In genomic region chr4:82511001-82511513, GRCm38 (mm10) we compare ENCODE assay signal across 8 mouse cellular contexts.
DNase-seq lines count a peak whose midpoint lies in the region; ATAC-seq and TF ChIP-seq lines count a peak whose summit lies in the region.

No protein-coding gene starts in this region.

- H3K9ac ChIP-seq in embryonic facial prominence, embryonic 14.5 days (ENCODE audit: low read depth, low read length), result peak overlapping the region; percentile 81
- peak overlapping the region; percentile 66 for H3K9ac ChIP-seq in intestine, embryonic 14.5 days (ENCODE audit: low read length)
- H3K9ac ChIP-seq in liver, postnatal 0 days (replicated peaks), result peak overlapping the region; percentile 47

- no peak for ATAC-seq in embryonic facial prominence, embryonic 14.5 days (ENCODE audit: low read depth)
- no peak for ATAC-seq in intestine, embryonic 14.5 days (replicated peaks; ENCODE audit: low FRiP score, low TSS enrichment, low read depth)
- ATAC-seq in liver, postnatal 0 days, result no peak

- DNase-seq in cerebellum, adult 9-11 months, result peak; percentile 43
- no peak for DNase-seq in cerebellum, postnatal 4 days (ENCODE audit: low spot score in 2 of 2)
- DNase-seq in embryonic facial prominence, embryonic 14.5 days (ENCODE audit: low spot score), result no peak
- peak; percentile 69 for DNase-seq in intestine, embryonic 14.5 days (ENCODE audit: low spot score)
- peak; percentile 32 for DNase-seq in liver, postnatal 0 days
- no peak for DNase-seq in retina, postnatal 1 day
- DNase-seq in right cerebral cortex, adult 2 months (ENCODE audit: low spot score in 2 of 2), result no peak
- DNase-seq in spleen, postnatal 36 days (ENCODE audit: low spot score in 2 of 2), result no peak

- peak overlapping the region; percentile 51 for H3K4me3 ChIP-seq in embryonic facial prominence, embryonic 14.5 days (ENCODE audit: low read depth, low read length)
- H3K4me3 ChIP-seq in intestine, embryonic 14.5 days (ENCODE audit: low read depth, low read length), result peak overlapping the region; percentile 40
- peak overlapping the region; percentile 50 for H3K4me3 ChIP-seq in liver, postnatal 0 days (ENCODE audit: low read depth, low read length)

- H3K4me2 ChIP-seq in embryonic facial prominence, embryonic 14.5 days (ENCODE audit: low read depth, low read length), result peak overlapping the region; percentile 93
- peak overlapping the region; percentile 93 for H3K4me2 ChIP-seq in intestine, embryonic 14.5 days (ENCODE audit: low read length)
- H3K4me2 ChIP-seq in liver, postnatal 0 days (ENCODE audit: low read depth, low read length), result peak overlapping the region; percentile 80

- 3% methylated on average over 16 of the region's 16 CpGs for WGBS in embryonic facial prominence, embryonic 14.5 days
- WGBS in intestine, embryonic 14.5 days, result 4% methylated on average over 16 of the region's 16 CpGs
- 7% methylated on average over 16 of the region's 16 CpGs for WGBS in liver, postnatal 0 days (ENCODE audit: insufficient replicate concordance)

- TF ChIP-seq CTCF in liver, postnatal 0 days (IDR thresholded peaks at IDR 0.05; ENCODE audit: low read depth), result no peak

- no peaks in the 10 kb centered on the region for H3K27me3 ChIP-seq in embryonic facial prominence, embryonic 14.5 days (replicated peaks; ENCODE audit: control insufficient read depth, insufficient read depth, low read length)
- no peaks in the 10 kb centered on the region for H3K27me3 ChIP-seq in intestine, embryonic 14.5 days (replicated peaks; ENCODE audit: control insufficient read depth, insufficient read depth, low read length)
- peaks cover 16% of the 10 kb centered on the region for H3K27me3 ChIP-seq in liver, postnatal 0 days (ENCODE audit: insufficient read depth, low read length)

- peak overlapping the region; percentile 93 for H3K27ac ChIP-seq in embryonic facial prominence, embryonic 14.5 days (replicated peaks; ENCODE audit: low read depth, low read length)
- H3K27ac ChIP-seq in intestine, embryonic 14.5 days (ENCODE audit: low read depth), result peak overlapping the region; percentile 90
- peak overlapping the region; percentile 90 for H3K27ac ChIP-seq in liver, postnatal 0 days (ENCODE audit: low read depth)

- no peaks in the 10 kb centered on the region for H3K36me3 ChIP-seq in embryonic facial prominence, embryonic 14.5 days (ENCODE audit: control insufficient read depth, insufficient read depth, low read length)
- H3K36me3 ChIP-seq in intestine, embryonic 14.5 days (ENCODE audit: control insufficient read depth, insufficient read depth, low read length), result no peaks in the 10 kb centered on the region
- no peaks in the 10 kb centered on the region for H3K36me3 ChIP-seq in liver, postnatal 0 days (replicated peaks; ENCODE audit: insufficient read depth, low read length)

- no peaks in the 10 kb centered on the region for H3K9me3 ChIP-seq in embryonic facial prominence, embryonic 14.5 days (ENCODE audit: control insufficient read depth, low read length)
- H3K9me3 ChIP-seq in intestine, embryonic 14.5 days (ENCODE audit: control insufficient read depth, low read length), result no peaks in the 10 kb centered on the region
- no peaks in the 10 kb centered on the region for H3K9me3 ChIP-seq in liver, postnatal 0 days (ENCODE audit: low read length)

- TF ChIP-seq EP300 in liver, postnatal 0 days (IDR thresholded peaks at IDR 0.05; ENCODE audit: low read depth), result peak; percentile 18; the same call in 1 of the 2 replicates

- H3K4me1 ChIP-seq in embryonic facial prominence, embryonic 14.5 days (ENCODE audit: control insufficient read depth, insufficient read depth, low read length), result peaks cover 43% of the 10 kb centered on the region
- peaks cover 53% of the 10 kb centered on the region for H3K4me1 ChIP-seq in intestine, embryonic 14.5 days (replicated peaks; ENCODE audit: control insufficient read depth, insufficient read depth, low read length)
- peaks cover 7% of the 10 kb centered on the region; the same call in 1 of the 2 replicates for H3K4me1 ChIP-seq in liver, postnatal 0 days (ENCODE audit: insufficient read depth)

Comparison
In these comparisons a context has a peak if more than half of its experiments do, and no peak if none do; other contexts are left out.
1. DNase-seq: peak in cerebellum, adult 9-11 months (single experiment), intestine, embryonic 14.5 days (single experiment) and liver, postnatal 0 days (single experiment); none in cerebellum, postnatal 4 days (0 of 2), embryonic facial prominence, embryonic 14.5 days (single experiment), retina, postnatal 1 day (single experiment), right cerebral cortex, adult 2 months (0 of 2) and spleen, postnatal 36 days (0 of 2).
2. Peak in every context shown above with its lines, with median percentiles within 50 percentile points of each other: H3K27ac ChIP-seq, H3K4me2 ChIP-seq, H3K4me3 ChIP-seq and H3K9ac ChIP-seq.